Mouse (Mus musculus): ENCODE data around the gene Ndufs2. TPM values are rescaled to one million over a fixed set of nuclear protein-coding genes. Genes with fewer than 3 reads are reported as not detected.

Ndufs2 gene
- polyA plus RNA-seq, 1 experiment from 2014 or later, result 280 TPM

- H3K27me3 ChIP-seq (replicated peaks; ENCODE audit: control insufficient read depth, insufficient read depth, low read length), result no peaks in the 10 kb centered on the region
- H3K9me3 ChIP-seq (ENCODE audit: control insufficient read depth, low read length), result no peaks in the 10 kb centered on the region
- H3K4me3 ChIP-seq (ENCODE audit: low read length), result peak overlapping the region; percentile 74
- H3K36me3 ChIP-seq (ENCODE audit: control insufficient read depth, insufficient read depth, low read length), result peaks cover 31% of the 10 kb centered on the region
- peak overlapping the region; percentile 82 for H3K4me2 ChIP-seq (ENCODE audit: low read length)
- no peak for ATAC-seq
- 58% methylated on average over 5 of the region's 5 CpGs for WGBS
- H3K27ac ChIP-seq (ENCODE audit: low read depth, low read length), result no peak overlapping the region
- H3K4me1 ChIP-seq (ENCODE audit: control insufficient read depth, insufficient read depth, low read depth, low read length), result peaks cover 18% of the 10 kb centered on the region
- peak overlapping the region; percentile 75 for H3K9ac ChIP-seq (ENCODE audit: low read depth, low read length)
These were observed 28.5 kb upstream of the Ndufs2 start for GRCm38 (mm10) chr1:171279721-171280120.

- peaks cover 35% of the 10 kb centered on the region for H3K36me3 ChIP-seq (ENCODE audit: control insufficient read depth, insufficient read depth, low read length)
- peaks cover 18% of the 10 kb centered on the region for H3K4me1 ChIP-seq (ENCODE audit: control insufficient read depth, insufficient read depth, low read depth, low read length)
- ATAC-seq, result no peak
- H3K9me3 ChIP-seq (ENCODE audit: control insufficient read depth, low read length), result no peaks in the 10 kb centered on the region
- H3K4me3 ChIP-seq (ENCODE audit: low read length), result no peak overlapping the region
- no peak overlapping the region for H3K27ac ChIP-seq (ENCODE audit: low read depth, low read length)
- H3K27me3 ChIP-seq (replicated peaks; ENCODE audit: control insufficient read depth, insufficient read depth, low read length), result no peaks in the 10 kb centered on the region
- 86% methylated on average over 14 of the region's 14 CpGs for WGBS
- no peak overlapping the region; the same call in 1 of the 2 replicates for H3K9ac ChIP-seq (ENCODE audit: low read depth, low read length)
- no peak overlapping the region for H3K4me2 ChIP-seq (ENCODE audit: low read length)
These were observed 28.0 kb upstream of the Ndufs2 start for GRCm38 (mm10) chr1:171279012-171279705.

GRCm38 (mm10) chr1:171278436-171278835 lies 27.2 kb upstream of the Ndufs2 start:
- Histone ChIP-seq H3K36me3 (ENCODE audit: control insufficient read depth, insufficient read depth, low read length) (peaks cover 41% of the 10 kb centered on the region), H3K4me1 (ENCODE audit: control insufficient read depth, insufficient read depth, low read depth, low read length) (peaks cover 18% of the 10 kb centered on the region), H3K9me3 (ENCODE audit: control insufficient read depth, low read length) (no peaks in the 10 kb centered on the region), H3K9ac (ENCODE audit: low read depth, low read length) (no peak overlapping the region), H3K4me2 (ENCODE audit: low read length) (no peak overlapping the region), H3K27me3 (replicated peaks; ENCODE audit: control insufficient read depth, insufficient read depth, low read length) (no peaks in the 10 kb centered on the region), H3K4me3 (ENCODE audit: low read length) (no peak overlapping the region), H3K27ac (ENCODE audit: low read depth, low read length) (no peak overlapping the region)
- 93% methylated on average over 8 of the region's 8 CpGs for WGBS
- ATAC-seq, result no peak

GRCm38 (mm10) chr1:171277736-171278135 lies 26.5 kb upstream of the Ndufs2 start:
- ATAC-seq, result no peak
- WGBS, result 92% methylated on average over 10 of the region's 10 CpGs
- H3K36me3 ChIP-seq (ENCODE audit: control insufficient read depth, insufficient read depth, low read length), result peaks cover 40% of the 10 kb centered on the region

GRCm38 (mm10) chr1:171276110-171276748 lies 25.0 kb upstream of the Ndufs2 start:
- WGBS, result 91% methylated on average over 14 of the region's 14 CpGs
- no peak overlapping the region for H3K27ac ChIP-seq (ENCODE audit: low read depth, low read length)
- no peaks in the 10 kb centered on the region for H3K9me3 ChIP-seq (ENCODE audit: control insufficient read depth, low read length)
- H3K4me1 ChIP-seq (ENCODE audit: control insufficient read depth, insufficient read depth, low read depth, low read length), result peaks cover 19% of the 10 kb centered on the region
- H3K9ac ChIP-seq (ENCODE audit: low read depth, low read length), result no peak overlapping the region
- H3K27me3 ChIP-seq (replicated peaks; ENCODE audit: control insufficient read depth, insufficient read depth, low read length), result no peaks in the 10 kb centered on the region
- ATAC-seq, result no peak
- H3K4me3 ChIP-seq (ENCODE audit: low read length), result no peak overlapping the region
- H3K4me2 ChIP-seq (ENCODE audit: low read length), result no peak overlapping the region
- H3K36me3 ChIP-seq (ENCODE audit: control insufficient read depth, insufficient read depth, low read length), result peaks cover 43% of the 10 kb centered on the region

More at GRCm38 (mm10) chr1:171277736-171278135, 26.5 kb upstream of the Ndufs2 start:
- Histone ChIP-seq H3K9ac (ENCODE audit: low read depth, low read length) (no peak overlapping the region), H3K9me3 (ENCODE audit: control insufficient read depth, low read length) (no peaks in the 10 kb centered on the region), H3K4me1 (ENCODE audit: control insufficient read depth, insufficient read depth, low read depth, low read length) (peaks cover 18% of the 10 kb centered on the region), H3K4me2 (ENCODE audit: low read length) (no peak overlapping the region), H3K4me3 (ENCODE audit: low read length) (no peak overlapping the region), H3K27ac (ENCODE audit: low read depth, low read length) (no peak overlapping the region), H3K27me3 (replicated peaks; ENCODE audit: control insufficient read depth, insufficient read depth, low read length) (no peaks in the 10 kb centered on the region)

GRCm38 (mm10) chr1:171275144-171275734 lies 24.1 kb upstream of the Ndufs2 start:
- 79% methylated on average over 11 of the region's 11 CpGs for WGBS
- Histone ChIP-seq H3K36me3 (ENCODE audit: control insufficient read depth, insufficient read depth, low read length) (peaks cover 43% of the 10 kb centered on the region), H3K27me3 (replicated peaks; ENCODE audit: control insufficient read depth, insufficient read depth, low read length) (no peaks in the 10 kb centered on the region)

GRCm38 (mm10) chr1:171274171-171274570 lies 23.0 kb upstream of the Ndufs2 start:
- Histone ChIP-seq H3K4me1 (ENCODE audit: control insufficient read depth, insufficient read depth, low read depth, low read length) (peaks cover 12% of the 10 kb centered on the region), H3K36me3 (ENCODE audit: control insufficient read depth, insufficient read depth, low read length) (peaks cover 43% of the 10 kb centered on the region), H3K9me3 (ENCODE audit: control insufficient read depth, low read length) (no peaks in the 10 kb centered on the region), H3K9ac (ENCODE audit: low read depth, low read length) (no peak overlapping the region), H3K4me3 (ENCODE audit: low read length) (no peak overlapping the region), H3K27ac (ENCODE audit: low read depth, low read length) (no peak overlapping the region), H3K4me2 (ENCODE audit: low read length) (no peak overlapping the region), H3K27me3 (replicated peaks; ENCODE audit: control insufficient read depth, insufficient read depth, low read length) (no peaks in the 10 kb centered on the region)
- ATAC-seq, result no peak
- WGBS, result 93% methylated on average over 12 of the region's 12 CpGs

More at GRCm38 (mm10) chr1:171275144-171275734, 24.1 kb upstream of the Ndufs2 start:
- Histone ChIP-seq H3K4me2 (ENCODE audit: low read length) (no peak overlapping the region), H3K4me3 (ENCODE audit: low read length) (no peak overlapping the region), H3K9ac (ENCODE audit: low read depth, low read length) (no peak overlapping the region), H3K4me1 (ENCODE audit: control insufficient read depth, insufficient read depth, low read depth, low read length) (peaks cover 20% of the 10 kb centered on the region), H3K27ac (ENCODE audit: low read depth, low read length) (no peak overlapping the region), H3K9me3 (ENCODE audit: control insufficient read depth, low read length) (no peaks in the 10 kb centered on the region)
- ATAC-seq, result no peak

GRCm38 (mm10) chr1:171272086-171272485 lies 20.9 kb upstream of the Ndufs2 start:
- Histone ChIP-seq H3K9ac (ENCODE audit: low read depth, low read length) (no peak overlapping the region), H3K27ac (ENCODE audit: low read depth, low read length) (no peak overlapping the region), H3K4me1 (ENCODE audit: control insufficient read depth, insufficient read depth, low read depth, low read length) (peaks cover 12% of the 10 kb centered on the region), H3K4me3 (ENCODE audit: low read length) (no peak overlapping the region), H3K4me2 (ENCODE audit: low read length) (no peak overlapping the region), H3K36me3 (ENCODE audit: control insufficient read depth, insufficient read depth, low read length) (peaks cover 33% of the 10 kb centered on the region), H3K27me3 (replicated peaks; ENCODE audit: control insufficient read depth, insufficient read depth, low read length) (no peaks in the 10 kb centered on the region), H3K9me3 (ENCODE audit: control insufficient read depth, low read length) (no peaks in the 10 kb centered on the region)
- 95% methylated on average over 3 of the region's 3 CpGs for WGBS
- ATAC-seq, result no peak

GRCm38 (mm10) chr1:171271622-171272021 lies 20.4 kb upstream of the Ndufs2 start:
- H3K36me3 ChIP-seq (ENCODE audit: control insufficient read depth, insufficient read depth, low read length), result peaks cover 30% of the 10 kb centered on the region
- H3K9ac ChIP-seq (ENCODE audit: low read depth, low read length), result no peak overlapping the region
- no peak for ATAC-seq
- no peak overlapping the region for H3K4me3 ChIP-seq (ENCODE audit: low read length)
- peaks cover 12% of the 10 kb centered on the region for H3K4me1 ChIP-seq (ENCODE audit: control insufficient read depth, insufficient read depth, low read depth, low read length)
- 72% methylated on average over 10 of the region's 10 CpGs for WGBS
- no peaks in the 10 kb centered on the region for H3K9me3 ChIP-seq (ENCODE audit: control insufficient read depth, low read length)
- H3K27me3 ChIP-seq (replicated peaks; ENCODE audit: control insufficient read depth, insufficient read depth, low read length), result no peaks in the 10 kb centered on the region
- no peak overlapping the region for H3K27ac ChIP-seq (ENCODE audit: low read depth, low read length)
- peak overlapping the region; percentile 75; the same call in 1 of the 2 replicates for H3K4me2 ChIP-seq (ENCODE audit: low read length)

Data from hindbrain, embryonic 16.5 days (tissue).